Mouse (Mus musculus) myocyte (in vitro differentiated cells): ENCODE results near the gene Lbr.

ENCODE experiments used
- MAX ChIP-seq: IDR thresholded peaks from one replicate; pipeline ENCODE4 v1.6.1; 2011; ENCODE audit warnings: low read depth, mild to moderate bottlenecking, control low read depth
- MYOD1 ChIP-seq, 3 experiments: IDR thresholded peaks; one replicate each; pipeline ENCODE4 v1.6.1; 2011; ENCODE audit warnings: control low read depth in 2 of 3, low read depth in 2 of 3, mild to moderate bottlenecking in 2 of 3, moderate library complexity in 1 of 3; ENCODE audit not compliant: insufficient read length in 2 of 3, control insufficient read depth in 1 of 3
- MYOG ChIP-seq, 3 experiments: IDR thresholded peaks; one replicate each; pipeline ENCODE4 v1.6.1; 2011; ENCODE audit warnings: control low read depth in 2 of 3, low read depth in 2 of 3, mild to moderate bottlenecking in 2 of 3; ENCODE audit not compliant: insufficient read length in 2 of 3, control insufficient read depth in 1 of 3, insufficient read depth in 1 of 3
- POLR2A ChIP-seq: IDR thresholded peaks from one replicate; pipeline ENCODE4 v1.6.1; 2011; ENCODE audit warnings: low read depth, mild to moderate bottlenecking, control low read depth, moderate library complexity; ENCODE audit not compliant: insufficient read length
- POLR2AphosphoS2 ChIP-seq: IDR thresholded peaks from one replicate; pipeline ENCODE4 v1.6.1; 2011; ENCODE audit warnings: low read depth, control low read depth; ENCODE audit not compliant: insufficient read length
- TCF12 ChIP-seq: IDR thresholded peaks from one replicate; pipeline ENCODE4 v1.6.1; 2011; ENCODE audit warnings: mild to moderate bottlenecking, control low read depth; ENCODE audit not compliant: poor library complexity, insufficient read depth, severe bottlenecking
- USF1 ChIP-seq: IDR thresholded peaks from one replicate; pipeline ENCODE4 v1.6.1; 2011; ENCODE audit warnings: low read depth, mild to moderate bottlenecking, control low read depth, moderate library complexity

DNA sequence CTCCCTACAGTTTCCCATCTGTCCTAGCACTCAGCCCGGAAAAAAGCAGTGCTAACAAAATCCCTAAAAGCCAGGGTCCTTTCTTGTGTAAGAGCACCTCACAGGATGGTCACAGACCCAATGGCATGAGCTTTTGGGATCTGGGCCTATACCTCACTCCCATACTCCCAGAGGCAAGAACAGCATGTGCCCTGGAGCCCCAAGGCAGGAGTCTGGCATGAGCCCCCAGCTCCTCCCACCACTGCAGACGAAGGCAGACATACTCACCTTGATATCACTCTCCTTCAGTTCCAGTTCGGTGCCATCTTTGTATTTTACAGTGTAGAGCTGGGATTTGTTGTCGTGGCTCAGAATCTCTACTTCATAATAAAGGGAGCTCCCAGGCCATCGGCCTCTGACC, 4.7 kb downstream of the Lbr start:
- TF ChIP-seq POLR2A (no peak), MAX (no peak), TCF12 (no peak), MYOG (IDR thresholded peaks at IDR 0.05; ENCODE audit: control insufficient read depth in 1 of 3, insufficient read depth in 1 of 3, insufficient read length in 2 of 3, low read depth in 2 of 3) (no peak), POLR2AphosphoS2 (no peak), MYOD1 (IDR thresholded peaks at IDR 0.05; ENCODE audit: control insufficient read depth in 1 of 3, insufficient read length in 2 of 3, low read depth in 2 of 3) (no peak), USF1 (no peak)
